Mouse (Mus musculus) testis, adult 2 months (tissue): Measurements from ENCODE around the gene Gpank1. TPM values are rescaled to one million over a fixed set of nuclear protein-coding genes. Genes with fewer than 3 reads are reported as not detected.
"Not testable (repeated sequence)": the region's sequence is repeated elsewhere in the genome, so short reads cannot be mapped to it uniquely, and the experiment has no call there.

ENCODE experiments used
- H3K27ac ChIP-seq: fragments of 200-500 bp; 2 replicates; pipeline ENCODE4 v1.5.1; 2012; ENCODE audit warnings: low read depth, low read length; ENCODE audit not compliant: control insufficient read depth, insufficient read depth
- H3K27me3 ChIP-seq: fragments of 200-500 bp; 2 replicates; pipeline ENCODE4 v1.6.1; 2012; ENCODE audit warnings: mild to moderate bottlenecking, low read length, moderate library complexity; ENCODE audit not compliant: control insufficient read depth, insufficient read depth
- H3K36me3 ChIP-seq: fragments of 200-500 bp; 2 replicates; pipeline ENCODE4 v1.6.1; 2012; ENCODE audit warnings: mild to moderate bottlenecking, low read length; ENCODE audit not compliant: control insufficient read depth, insufficient read depth
- H3K4me1 ChIP-seq: fragments of 200-500 bp; 2 replicates; pipeline ENCODE4 v1.6.1; 2012; ENCODE audit warnings: low read length; ENCODE audit not compliant: control insufficient read depth, insufficient read depth
- H3K4me3 ChIP-seq: fragments of 200-500 bp; 2 replicates; pipeline ENCODE4 v1.5.1; 2012; ENCODE audit warnings: low read depth, mild to moderate bottlenecking, low read length, moderate library complexity, mixed read lengths; ENCODE audit not compliant: control insufficient read depth
- CTCF ChIP-seq: fragments of 200-500 bp; IDR thresholded peaks from 2 replicates; pipeline ENCODE4 v1.5.1; 2012; ENCODE audit warnings: low read depth, mild to moderate bottlenecking, inconsistent platforms, low read length, moderate library complexity; ENCODE audit not compliant: control insufficient read depth, insufficient read depth, insufficient replicate concordance
- POLR2A ChIP-seq: fragments of 200-500 bp; IDR thresholded peaks from 2 replicates; pipeline ENCODE4 v1.6.1; 2012; ENCODE audit warnings: low read depth, mild to moderate bottlenecking, inconsistent platforms, low read length, moderate library complexity; ENCODE audit not compliant: control insufficient read depth
- polyA plus RNA-seq: library from polyadenylated mRNA; depleted of rRNA; stranded (reverse); fragments of >200 nt; gene quantifications from 2 replicates; pipeline ENCODE4 v1.2.3, GENCODE M21; 2012

Gpank1 gene
- polyA plus RNA-seq, 1 experiment, result 70.0 TPM

- H3K4me1 ChIP-seq, result peaks cover 5% of the 10 kb centered on the region
- H3K27me3 ChIP-seq, result no peaks in the 10 kb centered on the region
- no peak for TF ChIP-seq POLR2A
- no peak for TF ChIP-seq CTCF
- no peak within 1 kb of the TSS for H3K27ac ChIP-seq
- no peaks in the 10 kb centered on the region for H3K36me3 ChIP-seq
- no peak within 1 kb of the TSS for H3K4me3 ChIP-seq
Measured at GRCm38 (mm10) chr17:35108097-35108496, 13.2 kb upstream of the Gpank1 start, which contains the start of gene Ly6g5c. Gene Ly6g5c, plus strand, starts transcription at chr17:35108279.

GRCm38 (mm10) chr17:35111774-35112173 is 9.5 kb upstream of the Gpank1 start:
- Histone ChIP-seq H3K27me3 (no peaks in the 10 kb centered on the region), H3K4me1 (peaks cover 5% of the 10 kb centered on the region), H3K4me3 (no peak overlapping the region), H3K27ac (no peak overlapping the region), H3K36me3 (no peaks in the 10 kb centered on the region)
- no peak for TF ChIP-seq CTCF
- TF ChIP-seq POLR2A, result no peak

- Histone ChIP-seq H3K27me3 (no peaks in the 10 kb centered on the region), H3K27ac (no peak within 1 kb of the TSS), H3K4me3 (no peak within 1 kb of the TSS), H3K36me3 (no peaks in the 10 kb centered on the region; the same call in 1 of the 2 replicates), H3K4me1 (peaks cover 5% of the 10 kb centered on the region)
- no peak for TF ChIP-seq POLR2A
- 0 out of 2 replicates have a peak, but pooled peaks have one; percentile 9 for TF ChIP-seq CTCF
Measured at GRCm38 (mm10) chr17:35115046-35116019, 5.9 kb upstream of the Gpank1 start, which contains the start of gene Ly6g5b. Gene Ly6g5b, minus strand, starts transcription at chr17:35115428.

GRCm38 (mm10) chr17:35120745-35121142 is 511 bp upstream of the Gpank1 start:
- Histone ChIP-seq H3K27ac (peak overlapping the region; percentile 79), H3K27me3 (no peaks in the 10 kb centered on the region), H3K4me1 (peaks cover 9% of the 10 kb centered on the region), H3K4me3 (peak overlapping the region; percentile 96), H3K36me3 (no peaks in the 10 kb centered on the region; the same call in none of the 2 replicates)
- TF ChIP-seq CTCF, result no peak
- no peak for TF ChIP-seq POLR2A

- Histone ChIP-seq H3K4me1 (peaks cover 19% of the 10 kb centered on the region), H3K36me3 (no peaks in the 10 kb centered on the region; the same call in none of the 2 replicates), H3K27ac (peak within 1 kb of the TSS; percentile 97)
Measured at GRCm38 (mm10) chr17:35121871-35122303, 632 bp downstream of the Gpank1 start, which contains the start of gene Csnk2b. Gene Csnk2b, minus strand, starts transcription at chr17:35122053.

GRCm38 (mm10) chr17:35123287-35123686 is 2.0 kb downstream of the Gpank1 start:
- not testable (repeated sequence) for H3K27me3 ChIP-seq, H3K36me3 ChIP-seq, H3K27ac ChIP-seq
- H3K4me1 ChIP-seq, result peaks cover 27% of the 10 kb centered on the region
- H3K4me3 ChIP-seq, result peak overlapping the region; percentile 56

More at GRCm38 (mm10) chr17:35121871-35122303, 632 bp downstream of the Gpank1 start, which contains the start of gene Csnk2b:
- TF ChIP-seq POLR2A, result no peak
- no peak for TF ChIP-seq CTCF
- Histone ChIP-seq H3K4me3 (peak within 1 kb of the TSS; percentile 96), H3K27me3 (no peaks in the 10 kb centered on the region)

- H3K27me3 ChIP-seq, H3K4me3 ChIP-seq, H3K36me3 ChIP-seq, H3K27ac ChIP-seq: not testable (repeated sequence)
- peaks cover 27% of the 10 kb centered on the region for H3K4me1 ChIP-seq
Measured at GRCm38 (mm10) chr17:35124261-35124896, 3.1 kb downstream of the Gpank1 start.
